Mouse (Mus musculus): ENCODE measurements around the gene Ripply1. TPM values are rescaled to one million over a fixed set of nuclear protein-coding genes. Genes with fewer than 3 reads are reported as not detected.

Gene Ripply1
- total and polyA plus RNA-seq, 2 experiments: 1.6 to 2.5 TPM

DNA sequence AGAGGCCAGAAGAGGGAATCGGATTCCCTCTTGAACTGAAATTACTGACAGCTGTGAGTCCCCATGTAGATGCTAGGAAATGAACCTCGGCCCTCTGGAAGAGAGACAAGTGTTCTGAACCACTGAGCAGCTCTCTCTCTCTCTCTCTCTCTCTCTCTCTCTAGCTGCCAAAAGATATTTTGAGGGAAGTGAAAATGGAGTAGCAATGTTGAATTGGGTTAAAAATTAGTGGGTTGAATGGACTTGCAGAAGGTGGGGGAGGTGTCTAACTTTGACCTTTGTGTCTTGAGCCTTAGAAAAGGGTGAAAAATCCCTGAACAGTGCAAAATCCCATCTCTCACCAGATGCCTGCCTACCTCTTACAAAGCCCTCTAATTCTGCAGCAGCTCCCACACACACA lies 25.2 kb upstream of the Ripply1 start:
- Histone ChIP-seq H3K9ac (ENCODE audit: low read depth, low read length) (peak overlapping the region; percentile 19; the same call in 1 of the 2 replicates), H3K27ac (replicated peaks; ENCODE audit: insufficient read depth, low read depth, low read length) (peak overlapping the region; percentile 86)

DNA sequence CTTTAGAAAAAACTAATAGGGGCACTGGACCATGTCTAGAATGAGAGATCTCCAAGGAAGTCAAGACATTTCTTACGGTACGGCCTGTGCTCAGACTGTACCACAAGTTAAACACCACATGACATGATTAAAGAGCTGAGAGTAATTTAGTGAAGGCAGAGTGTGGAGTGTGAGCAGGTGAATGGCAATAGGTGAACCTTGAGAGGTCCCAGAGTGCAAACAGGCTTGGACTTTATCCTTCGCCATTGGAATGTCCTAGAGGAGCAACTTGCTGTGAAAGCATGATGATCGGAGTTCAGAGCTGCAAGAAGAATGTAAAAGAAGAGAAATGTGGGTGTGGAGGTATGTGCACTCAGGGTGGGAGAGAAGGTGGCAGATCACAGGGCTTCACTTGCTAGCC lies 23.8 kb upstream of the Ripply1 start:
- no peak overlapping the region for H3K4me3 ChIP-seq (ENCODE audit: insufficient read depth, low read depth, low read length)
- peak; percentile 72 for DNase-seq (ENCODE audit: extremely low read depth, low read depth, low spot score)
- 55% methylated on average over 4 of the region's 4 CpGs for WGBS
- no peaks in the 10 kb centered on the region; the same call in 1 of the 2 replicates for H3K36me3 ChIP-seq (ENCODE audit: control insufficient read depth, insufficient read depth, low read length)
- peaks cover 3% of the 10 kb centered on the region; the same call in 1 of the 2 replicates for H3K79me2 ChIP-seq (ENCODE audit: control insufficient read depth, insufficient read depth, low read length)
- peak overlapping the region; percentile 71 for H3K27ac ChIP-seq (replicated peaks; ENCODE audit: insufficient read depth, low read depth, low read length)
- H3K4me1 ChIP-seq (ENCODE audit: control insufficient read depth, insufficient read depth, low read length): peaks cover 8% of the 10 kb centered on the region; the same call in 1 of the 2 replicates
- no peak overlapping the region for H3K9ac ChIP-seq (ENCODE audit: low read depth, low read length)
- no peaks in the 10 kb centered on the region for H3K27me3 ChIP-seq (ENCODE audit: control insufficient read depth, insufficient read depth, low read length)
- TF ChIP-seq CTCF (IDR thresholded peaks at IDR 0.05; ENCODE audit: low read depth, low read length) (no peak), POLR2A (IDR thresholded peaks at IDR 0.05; ENCODE audit: extremely low read depth, insufficient read depth, low read length) (no peak)

More for the DNA sequence above, 25.2 kb upstream of the Ripply1 start:
- no peak for TF ChIP-seq POLR2A (IDR thresholded peaks at IDR 0.05; ENCODE audit: extremely low read depth, insufficient read depth, low read length)
- TF ChIP-seq CTCF (IDR thresholded peaks at IDR 0.05; ENCODE audit: low read depth, low read length): no peak
- peak; percentile 88 for DNase-seq (ENCODE audit: extremely low read depth, low read depth, low spot score)
- H3K27me3 ChIP-seq (ENCODE audit: control insufficient read depth, insufficient read depth, low read length): no peaks in the 10 kb centered on the region
- no peaks in the 10 kb centered on the region; the same call in 1 of the 2 replicates for H3K36me3 ChIP-seq (ENCODE audit: control insufficient read depth, insufficient read depth, low read length)
- peaks cover 8% of the 10 kb centered on the region; the same call in 1 of the 2 replicates for H3K4me1 ChIP-seq (ENCODE audit: control insufficient read depth, insufficient read depth, low read length)
- H3K4me3 ChIP-seq (ENCODE audit: insufficient read depth, low read depth, low read length): no peak overlapping the region
- 15% methylated on average over 2 of the region's 2 CpGs for WGBS
- peaks cover 3% of the 10 kb centered on the region; the same call in 1 of the 2 replicates for H3K79me2 ChIP-seq (ENCODE audit: control insufficient read depth, insufficient read depth, low read length)

GRCm38 (mm10) chrX:139803028-139803427 lies 20.9 kb upstream of the Ripply1 start:
- no peak overlapping the region for H3K27ac ChIP-seq (replicated peaks; ENCODE audit: insufficient read depth, low read depth, low read length)
- H3K9ac ChIP-seq (ENCODE audit: low read depth, low read length): no peak overlapping the region
- peaks cover 8% of the 10 kb centered on the region; the same call in 1 of the 2 replicates for H3K4me1 ChIP-seq (ENCODE audit: control insufficient read depth, insufficient read depth, low read length)
- no peaks in the 10 kb centered on the region for H3K79me2 ChIP-seq (ENCODE audit: control insufficient read depth, insufficient read depth, low read length)
- no peaks in the 10 kb centered on the region for H3K36me3 ChIP-seq (ENCODE audit: control insufficient read depth, insufficient read depth, low read length)
- H3K27me3 ChIP-seq (ENCODE audit: control insufficient read depth, insufficient read depth, low read length): no peaks in the 10 kb centered on the region
- 85% methylated on average over 2 of the region's 2 CpGs for WGBS
- TF ChIP-seq POLR2A (IDR thresholded peaks at IDR 0.05; ENCODE audit: extremely low read depth, insufficient read depth, low read length): no peak
- H3K4me3 ChIP-seq (ENCODE audit: insufficient read depth, low read depth, low read length): no peak overlapping the region
- no peak for DNase-seq (ENCODE audit: extremely low read depth, low read depth, low spot score)

GRCm38 (mm10) chrX:139800406-139800878 lies 18.3 kb upstream of the Ripply1 start, which contains the start of gene Cldn2:
Gene Cldn2 (plus strand): TSS chrX:139800828.
- H3K27ac ChIP-seq (replicated peaks; ENCODE audit: insufficient read depth, low read depth, low read length): no peak within 1 kb of the TSS
- peaks cover 3% of the 10 kb centered on the region; the same call in 1 of the 2 replicates for H3K4me1 ChIP-seq (ENCODE audit: control insufficient read depth, insufficient read depth, low read length)
- no peaks in the 10 kb centered on the region for H3K79me2 ChIP-seq (ENCODE audit: control insufficient read depth, insufficient read depth, low read length)
- H3K9ac ChIP-seq (ENCODE audit: low read depth, low read length): no peak within 1 kb of the TSS
- 84% methylated on average over 8 of the region's 8 CpGs for WGBS
- H3K4me3 ChIP-seq (ENCODE audit: insufficient read depth, low read depth, low read length): no peak within 1 kb of the TSS
- DNase-seq (ENCODE audit: extremely low read depth, low read depth, low spot score): no peak
- TF ChIP-seq POLR2A (IDR thresholded peaks at IDR 0.05; ENCODE audit: extremely low read depth, insufficient read depth, low read length): no peak
- no peak for TF ChIP-seq CTCF (IDR thresholded peaks at IDR 0.05; ENCODE audit: low read depth, low read length)
- H3K36me3 ChIP-seq (ENCODE audit: control insufficient read depth, insufficient read depth, low read length): no peaks in the 10 kb centered on the region
- H3K27me3 ChIP-seq (ENCODE audit: control insufficient read depth, insufficient read depth, low read length): no peaks in the 10 kb centered on the region

GRCm38 (mm10) chrX:139799953-139800352 lies 17.8 kb upstream of the Ripply1 start:
- Histone ChIP-seq H3K27me3 (ENCODE audit: control insufficient read depth, insufficient read depth, low read length) (no peaks in the 10 kb centered on the region), H3K36me3 (ENCODE audit: control insufficient read depth, insufficient read depth, low read length) (no peaks in the 10 kb centered on the region), H3K4me3 (ENCODE audit: insufficient read depth, low read depth, low read length) (no peak overlapping the region), H3K27ac (replicated peaks; ENCODE audit: insufficient read depth, low read depth, low read length) (no peak overlapping the region), H3K9ac (ENCODE audit: low read depth, low read length) (no peak overlapping the region), H3K4me1 (ENCODE audit: control insufficient read depth, insufficient read depth, low read length) (peaks cover 3% of the 10 kb centered on the region; the same call in 1 of the 2 replicates), H3K79me2 (ENCODE audit: control insufficient read depth, insufficient read depth, low read length) (no peaks in the 10 kb centered on the region)
- WGBS: 75% methylated on average over 3 of the region's 3 CpGs
- TF ChIP-seq POLR2A (IDR thresholded peaks at IDR 0.05; ENCODE audit: extremely low read depth, insufficient read depth, low read length): no peak
- TF ChIP-seq CTCF (IDR thresholded peaks at IDR 0.05; ENCODE audit: low read depth, low read length): no peak
- no peak for DNase-seq (ENCODE audit: extremely low read depth, low read depth, low spot score)

DNA sequence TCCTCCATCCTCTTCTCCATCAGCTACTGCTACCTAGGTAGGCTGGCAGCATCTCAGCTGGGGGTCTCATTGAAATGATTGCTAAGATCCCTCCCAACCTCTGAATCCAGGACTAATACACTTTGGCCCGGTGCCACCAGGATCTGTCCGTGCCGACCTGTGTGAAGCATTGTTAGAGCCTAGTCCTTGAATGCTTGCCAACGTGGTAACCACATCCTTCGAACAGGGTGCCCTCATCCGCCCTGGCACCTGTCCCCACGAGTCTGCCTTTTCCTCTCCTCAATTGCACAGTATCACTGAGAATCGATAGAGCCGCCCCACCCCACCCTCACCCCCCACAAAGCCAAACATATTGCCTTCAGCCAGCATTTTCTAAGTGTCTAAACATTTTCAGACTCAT lies 15.7 kb upstream of the Ripply1 start:
- Histone ChIP-seq H3K79me2 (ENCODE audit: control insufficient read depth, insufficient read depth, low read length) (no peaks in the 10 kb centered on the region), H3K36me3 (ENCODE audit: control insufficient read depth, insufficient read depth, low read length) (no peaks in the 10 kb centered on the region), H3K4me3 (ENCODE audit: insufficient read depth, low read depth, low read length) (no peak overlapping the region), H3K27me3 (ENCODE audit: control insufficient read depth, insufficient read depth, low read length) (no peaks in the 10 kb centered on the region), H3K27ac (replicated peaks; ENCODE audit: insufficient read depth, low read depth, low read length) (no peak overlapping the region), H3K4me1 (ENCODE audit: control insufficient read depth, insufficient read depth, low read length) (peaks cover 3% of the 10 kb centered on the region; the same call in 1 of the 2 replicates), H3K9ac (ENCODE audit: low read depth, low read length) (no peak overlapping the region)
- DNase-seq (ENCODE audit: extremely low read depth, low read depth, low spot score): no peak
- TF ChIP-seq CTCF (IDR thresholded peaks at IDR 0.05; ENCODE audit: low read depth, low read length) (no peak), POLR2A (IDR thresholded peaks at IDR 0.05; ENCODE audit: extremely low read depth, insufficient read depth, low read length) (no peak)
- 44% methylated on average over 9 of the region's 9 CpGs for WGBS
